Mouse (Mus musculus): ENCODE measurements around the gene Crim1. TPM values are rescaled to one million over a fixed set of nuclear protein-coding genes. Genes with fewer than 3 reads are reported as not detected.
A peak's percentile ranks its signal among the peaks of the same experiment; 100 is the strongest.

Crim1 gene
- polyA plus RNA-seq, 1 experiment = 3.2 TPM

DNA sequence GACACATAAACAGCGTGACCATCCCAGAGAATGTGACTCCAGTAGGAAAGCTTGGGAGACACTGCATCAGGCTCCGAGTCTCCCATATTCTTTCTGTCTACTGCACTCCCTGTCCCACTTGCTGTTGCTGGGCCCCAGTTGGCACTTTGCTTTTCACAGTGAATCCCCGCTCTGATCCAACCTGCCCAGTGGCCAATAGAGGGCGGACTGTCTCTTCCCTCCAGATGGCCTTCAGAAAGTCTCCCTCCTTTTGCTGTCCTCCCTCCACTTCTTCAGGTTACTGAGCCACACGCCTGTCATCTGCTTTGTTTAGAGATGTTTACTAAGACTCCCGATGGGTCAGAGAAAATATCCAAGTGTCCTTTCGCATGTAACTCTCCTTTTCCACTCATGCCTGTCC, 2.9 kb upstream of the Crim1 start:
- no peaks in the 10 kb centered on the region for H3K9me3 ChIP-seq
- H3K4me3 ChIP-seq (replicated peaks) = no peak overlapping the region
- TF ChIP-seq GATA1 (IDR thresholded peaks at IDR 0.05; ENCODE audit: borderline replicate concordance, low read length) (no peak), FLI1 (IDR thresholded peaks at IDR 0.05; ENCODE audit: low read length) (no peak)
- no peaks in the 10 kb centered on the region for H3K36me3 ChIP-seq (replicated peaks; ENCODE audit: low read length)
- H3K4me1 ChIP-seq = peaks cover 38% of the 10 kb centered on the region
- peaks cover 25% of the 10 kb centered on the region for H3K27me3 ChIP-seq (replicated peaks)

DNA sequence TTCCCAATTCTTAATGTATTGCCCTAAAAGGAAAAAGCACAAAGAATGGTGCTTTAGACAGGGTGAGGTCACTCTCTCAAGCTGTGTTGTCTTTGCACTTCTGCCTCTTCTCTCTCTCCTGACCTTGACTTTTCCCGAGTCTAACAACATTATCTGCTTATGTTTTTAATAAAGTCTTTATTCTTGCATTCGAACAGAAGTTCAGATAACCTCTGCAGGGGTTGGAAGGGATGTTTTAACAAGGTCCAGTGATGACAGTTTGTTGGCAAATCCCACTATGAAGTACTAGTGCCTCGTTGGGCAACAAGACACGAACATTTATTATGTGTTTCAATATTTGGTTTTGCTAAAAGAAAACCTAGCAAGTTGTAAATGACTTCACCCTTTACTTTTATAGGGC, 1.9 kb upstream of the Crim1 start:
- no peak overlapping the region for H3K4me3 ChIP-seq (replicated peaks)
- peaks cover 47% of the 10 kb centered on the region for H3K4me1 ChIP-seq
- no peaks in the 10 kb centered on the region for H3K9me3 ChIP-seq
- H3K27me3 ChIP-seq (replicated peaks) = peaks cover 23% of the 10 kb centered on the region
- TF ChIP-seq GATA1 (IDR thresholded peaks at IDR 0.05; ENCODE audit: borderline replicate concordance, low read length) = no peak
- TF ChIP-seq FLI1 (IDR thresholded peaks at IDR 0.05; ENCODE audit: low read length) = no peak
- H3K36me3 ChIP-seq (replicated peaks; ENCODE audit: low read length) = no peaks in the 10 kb centered on the region

DNA sequence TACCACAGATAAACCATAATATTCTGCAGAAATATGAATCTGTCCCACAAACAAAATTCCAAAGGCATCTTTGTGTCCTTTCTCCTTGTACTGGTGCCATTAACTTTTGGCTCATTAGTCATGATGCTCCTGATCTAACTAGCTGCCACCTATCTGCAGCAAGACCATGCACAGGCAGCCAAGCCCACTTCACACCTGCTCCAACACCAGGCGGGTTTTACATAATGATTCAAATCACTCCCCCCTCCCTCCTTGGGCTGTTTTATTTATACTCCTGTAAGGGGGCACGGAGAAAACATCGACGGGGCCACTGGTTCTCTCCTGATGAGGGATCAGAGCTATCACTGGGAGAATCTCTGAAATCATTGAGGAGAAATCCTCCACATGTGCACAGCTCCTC, 1.2 kb upstream of the Crim1 start:
- Histone ChIP-seq H3K36me3 (replicated peaks; ENCODE audit: low read length) (no peaks in the 10 kb centered on the region), H3K9me3 (no peaks in the 10 kb centered on the region), H3K4me3 (replicated peaks) (no peak overlapping the region), H3K27me3 (replicated peaks) (peaks cover 23% of the 10 kb centered on the region), H3K4me1 (peaks cover 48% of the 10 kb centered on the region)
- no peak for TF ChIP-seq GATA1 (IDR thresholded peaks at IDR 0.05; ENCODE audit: borderline replicate concordance, low read length)
- no peak for TF ChIP-seq FLI1 (IDR thresholded peaks at IDR 0.05; ENCODE audit: low read length)

DNA sequence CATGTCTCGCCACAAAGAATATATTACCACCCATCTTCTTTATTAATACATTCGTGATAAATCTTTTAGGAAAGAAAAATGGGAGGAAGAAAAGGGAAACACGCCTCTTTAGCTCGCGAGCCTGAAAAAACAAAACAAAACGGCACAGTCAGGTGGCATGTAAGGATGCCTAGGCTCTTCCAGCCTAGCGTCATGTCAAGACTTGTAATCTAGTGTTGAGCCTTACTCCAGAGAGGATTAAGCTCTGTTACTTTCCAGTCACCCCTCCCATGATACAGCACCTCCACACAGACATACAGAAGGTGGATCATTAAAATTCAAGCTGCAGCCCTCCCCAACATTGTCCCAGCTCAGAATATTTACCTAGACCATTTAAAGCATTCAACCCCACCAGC, 820 bp upstream of the Crim1 start:
- H3K4me3 ChIP-seq (replicated peaks) = peak overlapping the region; percentile 95

DNA sequence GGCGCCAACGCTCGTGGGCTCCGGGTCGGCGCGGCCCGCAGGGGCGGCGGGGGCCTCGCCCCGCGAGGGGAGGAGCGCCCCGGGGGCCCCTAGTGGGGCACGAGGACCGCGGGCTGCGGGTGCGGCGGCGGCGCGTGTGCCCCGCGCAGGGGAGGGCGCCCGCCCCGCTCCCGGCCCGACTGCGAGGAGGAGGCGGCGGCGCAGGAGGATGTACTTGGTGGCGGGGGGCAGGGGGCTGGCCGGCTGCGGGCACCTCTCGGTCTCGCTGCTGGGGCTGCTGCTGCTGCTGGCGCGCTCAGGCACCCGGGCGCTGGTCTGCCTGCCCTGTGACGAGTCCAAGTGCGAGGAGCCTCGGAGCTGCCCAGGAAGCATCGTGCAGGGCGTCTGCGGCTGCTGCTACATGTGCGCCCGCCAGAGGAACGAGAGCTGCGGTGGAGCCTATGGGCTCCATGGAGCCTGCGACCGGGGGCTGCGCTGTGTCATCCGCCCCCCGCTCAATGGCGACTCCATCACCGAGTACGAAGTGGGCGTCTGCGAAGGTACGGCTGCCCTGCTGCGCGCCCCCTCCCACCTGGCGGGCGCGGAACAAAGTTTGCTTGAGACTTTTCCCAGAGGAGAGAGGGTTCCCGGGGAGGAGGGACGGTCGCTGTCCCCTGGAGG, 643 bp downstream of the Crim1 start:
- Histone ChIP-seq H3K27me3 (replicated peaks) (peaks cover 23% of the 10 kb centered on the region), H3K4me1 (peaks cover 59% of the 10 kb centered on the region)

More for the DNA sequence above, 820 bp upstream of the Crim1 start:
- no peak for TF ChIP-seq FLI1 (IDR thresholded peaks at IDR 0.05; ENCODE audit: low read length)
- TF ChIP-seq GATA1 (IDR thresholded peaks at IDR 0.05; ENCODE audit: borderline replicate concordance, low read length) = no peak
- Histone ChIP-seq H3K36me3 (replicated peaks; ENCODE audit: low read length) (no peaks in the 10 kb centered on the region), H3K27me3 (replicated peaks) (peaks cover 23% of the 10 kb centered on the region), H3K9me3 (no peaks in the 10 kb centered on the region), H3K4me1 (peaks cover 48% of the 10 kb centered on the region)

DNA sequence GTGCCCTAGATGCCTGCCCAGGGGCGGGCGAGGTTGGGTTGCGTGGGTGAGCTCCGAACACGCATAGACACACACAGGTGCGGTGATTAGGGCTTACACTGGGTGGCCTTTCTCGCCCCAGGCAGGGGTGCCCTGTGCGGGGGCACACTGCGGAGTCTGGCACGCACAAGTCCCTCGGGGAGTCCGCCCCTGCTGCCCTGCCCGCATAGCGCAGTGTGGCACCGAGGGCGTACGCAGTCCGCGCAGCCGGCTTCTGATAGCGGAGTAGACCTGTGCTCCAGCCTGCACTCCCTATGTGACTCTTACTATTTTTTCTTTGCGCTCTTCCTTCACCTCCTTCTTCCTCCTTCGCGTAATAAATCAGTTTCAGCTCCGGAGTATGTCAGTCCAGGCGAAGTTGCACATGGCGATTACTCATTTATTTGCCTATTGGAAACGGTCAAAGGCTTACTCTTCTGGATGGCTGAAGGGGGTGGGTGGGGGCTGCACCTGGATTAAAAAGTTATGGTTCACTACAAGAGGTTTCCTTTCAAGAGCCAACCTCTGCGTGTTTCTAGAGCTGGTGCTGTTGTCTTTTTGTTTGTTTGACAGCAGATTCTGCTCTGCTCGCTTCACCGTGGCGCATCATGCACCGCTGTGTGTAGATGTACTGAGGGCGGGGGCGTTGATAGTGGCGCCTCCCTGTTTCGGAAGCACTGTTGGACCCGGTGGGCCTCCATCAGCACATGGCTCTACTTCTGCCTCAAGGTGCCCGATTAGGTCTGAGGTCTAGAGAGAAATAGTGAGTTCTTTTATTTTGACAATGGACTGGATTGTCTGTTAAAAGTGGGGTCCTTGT, 1.4 kb downstream of the Crim1 start:
- H3K4me1 ChIP-seq = peaks cover 62% of the 10 kb centered on the region
- peaks cover 21% of the 10 kb centered on the region for H3K27me3 ChIP-seq (replicated peaks)
- H3K36me3 ChIP-seq (replicated peaks; ENCODE audit: low read length) = no peaks in the 10 kb centered on the region
- TF ChIP-seq GATA1 (IDR thresholded peaks at IDR 0.05; ENCODE audit: borderline replicate concordance, low read length) (no peak), FLI1 (IDR thresholded peaks at IDR 0.05; ENCODE audit: low read length) (no peak)
- H3K9me3 ChIP-seq = no peaks in the 10 kb centered on the region
- H3K4me3 ChIP-seq (replicated peaks) = peak overlapping the region; percentile 95

More for the DNA sequence above, 643 bp downstream of the Crim1 start:
- Histone ChIP-seq H3K4me3 (replicated peaks) (peak overlapping the region; percentile 95), H3K36me3 (replicated peaks; ENCODE audit: low read length) (no peaks in the 10 kb centered on the region), H3K9me3 (no peaks in the 10 kb centered on the region)
- TF ChIP-seq FLI1 (IDR thresholded peaks at IDR 0.05; ENCODE audit: low read length) = no peak
- TF ChIP-seq GATA1 (IDR thresholded peaks at IDR 0.05; ENCODE audit: borderline replicate concordance, low read length) = no peak

DNA sequence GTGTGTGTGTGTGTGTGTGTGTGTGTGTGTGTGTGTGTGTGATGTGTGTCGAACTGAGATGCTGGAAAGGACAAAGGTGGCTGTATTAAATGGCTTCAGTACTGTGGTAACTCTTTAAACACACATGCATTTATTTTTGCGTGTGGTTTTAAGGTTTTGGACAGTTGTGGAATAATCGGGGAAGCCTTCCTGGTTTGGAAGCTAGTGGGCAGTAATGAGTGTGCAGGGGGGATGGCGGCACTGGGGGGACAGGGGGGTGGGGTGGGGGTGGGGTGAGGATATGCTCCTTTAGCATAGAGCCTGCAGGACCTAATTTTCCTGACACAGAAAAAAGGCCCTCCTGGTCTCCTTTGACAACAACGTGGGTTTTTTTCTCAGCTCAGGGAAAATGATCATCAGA, 2.2 kb downstream of the Crim1 start:
- peak overlapping the region; percentile 95 for H3K4me3 ChIP-seq (replicated peaks)
- TF ChIP-seq GATA1 (IDR thresholded peaks at IDR 0.05; ENCODE audit: borderline replicate concordance, low read length) = no peak
- no peak for TF ChIP-seq FLI1 (IDR thresholded peaks at IDR 0.05; ENCODE audit: low read length)
- no peaks in the 10 kb centered on the region for H3K36me3 ChIP-seq (replicated peaks; ENCODE audit: low read length)
- no peaks in the 10 kb centered on the region for H3K9me3 ChIP-seq
- H3K27me3 ChIP-seq (replicated peaks) = peaks cover 21% of the 10 kb centered on the region
- peaks cover 63% of the 10 kb centered on the region for H3K4me1 ChIP-seq

DNA sequence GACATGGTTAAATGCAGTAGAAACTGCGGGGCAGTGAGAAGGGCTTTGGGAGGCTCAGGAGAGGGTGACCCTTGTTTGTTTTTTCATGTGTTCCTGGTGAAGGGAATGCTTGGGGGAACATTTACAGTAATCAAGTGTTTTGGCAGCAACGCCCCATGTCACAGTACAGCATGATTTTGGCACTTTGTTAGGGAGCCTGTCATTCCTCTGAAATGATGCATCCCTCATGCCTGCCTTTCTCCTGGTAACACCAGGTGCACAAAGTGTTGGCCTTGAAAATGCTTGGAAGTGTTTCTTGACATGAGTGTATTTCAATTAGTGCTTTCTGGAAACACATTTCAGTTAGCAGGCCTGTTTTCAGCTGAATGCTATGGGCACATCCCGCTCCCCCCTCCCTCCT, 2.7 kb downstream of the Crim1 start:
- Histone ChIP-seq H3K4me1 (peaks cover 64% of the 10 kb centered on the region), H3K36me3 (replicated peaks; ENCODE audit: low read length) (no peaks in the 10 kb centered on the region), H3K9me3 (no peaks in the 10 kb centered on the region), H3K4me3 (replicated peaks) (no peak overlapping the region), H3K27me3 (replicated peaks) (peaks cover 21% of the 10 kb centered on the region)
- TF ChIP-seq FLI1 (IDR thresholded peaks at IDR 0.05; ENCODE audit: low read length) (no peak), GATA1 (IDR thresholded peaks at IDR 0.05; ENCODE audit: borderline replicate concordance, low read length) (no peak)

DNA sequence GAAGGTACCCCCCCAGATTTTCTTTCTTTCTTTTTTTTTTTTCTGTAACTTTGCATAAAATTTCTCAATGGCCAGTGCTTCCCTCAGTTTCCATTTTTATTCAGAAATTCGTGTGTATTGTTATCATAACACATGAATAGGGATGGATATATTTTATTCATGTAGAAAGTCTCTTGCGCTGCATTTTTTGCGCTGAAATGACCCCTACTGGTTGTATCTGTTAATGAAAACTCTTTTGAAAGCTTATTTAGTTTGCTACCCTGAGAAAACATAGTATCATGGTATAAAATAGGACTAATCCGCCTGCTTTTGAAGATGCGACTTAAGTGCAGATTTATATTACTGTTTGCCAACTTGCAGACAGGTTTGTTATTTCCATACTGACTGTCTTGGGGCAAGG, 3.4 kb downstream of the Crim1 start:
- no peaks in the 10 kb centered on the region for H3K9me3 ChIP-seq
- H3K4me3 ChIP-seq (replicated peaks) = no peak overlapping the region
- peaks cover 21% of the 10 kb centered on the region for H3K27me3 ChIP-seq (replicated peaks)
- peaks cover 66% of the 10 kb centered on the region for H3K4me1 ChIP-seq
- H3K36me3 ChIP-seq (replicated peaks; ENCODE audit: low read length) = no peaks in the 10 kb centered on the region
- TF ChIP-seq GATA1 (IDR thresholded peaks at IDR 0.05; ENCODE audit: borderline replicate concordance, low read length) (no peak), FLI1 (IDR thresholded peaks at IDR 0.05; ENCODE audit: low read length) (no peak)

DNA sequence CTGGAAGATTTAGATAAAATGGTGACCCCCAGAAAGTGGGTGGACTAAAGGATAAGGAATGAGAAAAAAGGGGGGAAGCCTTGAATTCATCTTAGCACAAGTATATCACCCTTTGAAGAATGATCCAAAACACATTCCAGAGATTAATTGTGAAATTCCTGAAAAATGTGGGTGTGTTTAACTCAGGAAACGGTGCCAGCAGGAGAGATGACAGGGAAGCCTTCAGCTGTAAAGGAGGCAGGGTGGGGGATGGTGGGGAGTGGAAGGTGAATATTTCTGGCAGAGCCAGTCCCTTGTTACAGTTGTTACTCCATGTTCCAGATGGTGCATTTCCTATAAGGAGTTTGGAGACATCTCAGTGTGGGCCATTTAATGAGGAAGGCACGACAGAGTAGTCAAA, 6.4 kb downstream of the Crim1 start:
- H3K4me3 ChIP-seq (replicated peaks) = no peak overlapping the region
- no peaks in the 10 kb centered on the region for H3K36me3 ChIP-seq (replicated peaks; ENCODE audit: low read length)
- TF ChIP-seq GATA1 (IDR thresholded peaks at IDR 0.05; ENCODE audit: borderline replicate concordance, low read length) (no peak), FLI1 (IDR thresholded peaks at IDR 0.05; ENCODE audit: low read length) (no peak)
- no peaks in the 10 kb centered on the region for H3K9me3 ChIP-seq
- peaks cover 5% of the 10 kb centered on the region for H3K27me3 ChIP-seq (replicated peaks)
- H3K4me1 ChIP-seq = peaks cover 51% of the 10 kb centered on the region
